Mouse (Mus musculus) spleen, adult 2 months (tissue): ENCODE results near the gene Myo15b.

Experiments
- CTCF ChIP-seq: fragments of 200-500 bp; IDR thresholded peaks from 2 replicates; pipeline ENCODE4 v1.5.1; 2011; ENCODE audit warnings: mild to moderate bottlenecking, inconsistent platforms; ENCODE audit not compliant: insufficient read depth, insufficient read length, insufficient replicate concordance; ENCODE audit errors: extremely low read depth
- POLR2A ChIP-seq: fragments of 200-500 bp; IDR thresholded peaks from 2 replicates; pipeline ENCODE4 v1.6.1; 2011; ENCODE audit warnings: low read depth, low read length, inconsistent platforms

GRCm38 (mm10) chr11:115877174-115877755 is 19.1 kb downstream of the Myo15b start:
- no peak for TF ChIP-seq CTCF
- TF ChIP-seq POLR2A = no peak
